Mouse (Mus musculus) layer of hippocampus, postnatal 14 days (tissue): Measurements from ENCODE around the gene Lrrc45. TPM values are rescaled to one million over a fixed set of nuclear protein-coding genes. Genes with fewer than 3 reads are reported as not detected.
A peak's percentile ranks its signal among the peaks of the same experiment; 100 is the strongest.

Experiments used
- DNase-seq, 2 experiments: peaks; one replicate each; pipeline ENCODE4 v3.0.0; 2021 to 2022; ENCODE audit warnings: low spot score in 2 of 2, mixed read lengths in 1 of 2
- total RNA-seq, 2 experiments: library from RNA; stranded (reverse); gene quantifications; 2 replicates each; pipeline ENCODE4 v1.2.3; 2021

Gene Lrrc45
- total RNA-seq, 2 experiments from 2014 or later = 56.0 to 58.2 TPM

GRCm38 (mm10) chr11:120703696-120704454 is 9.8 kb upstream of the Lrrc45 start:
- no peak for DNase-seq

- DNase-seq = no peak
Measured at GRCm38 (mm10) chr11:120704486-120705325, 9.0 kb upstream of the Lrrc45 start.

GRCm38 (mm10) chr11:120706120-120706519 is 7.6 kb upstream of the Lrrc45 start:
- no peak for DNase-seq

GRCm38 (mm10) chr11:120707225-120707624 is 6.5 kb upstream of the Lrrc45 start:
- no peak for DNase-seq

- no peak for DNase-seq
Measured at GRCm38 (mm10) chr11:120707969-120708368, 5.8 kb upstream of the Lrrc45 start.

GRCm38 (mm10) chr11:120709551-120709950 is 4.2 kb upstream of the Lrrc45 start:
- no peak for DNase-seq

GRCm38 (mm10) chr11:120710672-120711071 is 3.1 kb upstream of the Lrrc45 start:
- DNase-seq = no peak

GRCm38 (mm10) chr11:120711980-120712604 is 1.6 kb upstream of the Lrrc45 start:
- DNase-seq = no peak

- peak in 1 of 2 experiments; percentile 56 for DNase-seq
Measured at GRCm38 (mm10) chr11:120712771-120713568, 755 bp upstream of the Lrrc45 start.

- DNase-seq = no peak
Measured at GRCm38 (mm10) chr11:120714546-120714945, 821 bp downstream of the Lrrc45 start.

- no peak for DNase-seq
Measured at GRCm38 (mm10) chr11:120715131-120715530, 1.4 kb downstream of the Lrrc45 start.

- DNase-seq = no peak
Measured at GRCm38 (mm10) chr11:120719242-120719641, 5.5 kb downstream of the Lrrc45 start.

GRCm38 (mm10) chr11:120719841-120720376 is 6.2 kb downstream of the Lrrc45 start:
- no peak for DNase-seq

GRCm38 (mm10) chr11:120720450-120720849 is 6.7 kb downstream of the Lrrc45 start:
- DNase-seq = peak; percentile 91 to 94

- peak; percentile 70 for DNase-seq
Measured at GRCm38 (mm10) chr11:120721124-120722066, 7.7 kb downstream of the Lrrc45 start, which contains the start of gene Rac3. Gene Rac3, plus strand, starts transcription at chr11:120721470.

GRCm38 (mm10) chr11:120722067-120722630 is 8.4 kb downstream of the Lrrc45 start:
- no peak for DNase-seq

GRCm38 (mm10) chr11:120722761-120723382 is 9.1 kb downstream of the Lrrc45 start:
- no peak for DNase-seq

- no peak for DNase-seq
Measured at GRCm38 (mm10) chr11:120723509-120723908, 9.8 kb downstream of the Lrrc45 start.
